Mouse (Mus musculus) intestine, postnatal 0 days (tissue): Measurements from ENCODE around the gene Ptprr. TPM values are rescaled to one million over a fixed set of nuclear protein-coding genes. Genes with fewer than 3 reads are reported as not detected.

Experiments used
- ATAC-seq: fragments of 200-750 bp; cut with Nextera tagmentation; 2 replicates; pipeline ENCODE4 v1.8.0; 2017; ENCODE audit warnings: mild to moderate bottlenecking, moderate TSS enrichment, moderate library complexity
- H3K27ac ChIP-seq: fragments of 300-500 bp; sonication (generic); 2 replicates; pipeline ENCODE4 v1.5.1; 2014; ENCODE audit warnings: mild to moderate bottlenecking, low read depth, low read length, moderate library complexity
- H3K27me3 ChIP-seq: fragments of 300-500 bp; sonication (generic); replicated peaks from 2 replicates; pipeline ENCODE4 v1.6.1; 2014; ENCODE audit warnings: low read length, mixed read lengths; ENCODE audit not compliant: control insufficient read depth, insufficient read depth
- H3K36me3 ChIP-seq: fragments of 300-500 bp; sonication (generic); 2 replicates; pipeline ENCODE4 v1.6.1; 2014; ENCODE audit warnings: mild to moderate bottlenecking, moderate library complexity; ENCODE audit not compliant: control insufficient read depth, insufficient read depth
- H3K4me1 ChIP-seq: fragments of 300-500 bp; sonication (generic); replicated peaks from 2 replicates; pipeline ENCODE4 v1.6.1; 2014; ENCODE audit warnings: antibody characterized with exemption, low read length, mixed read lengths; ENCODE audit not compliant: control insufficient read depth, insufficient read depth
- H3K4me2 ChIP-seq: fragments of 300-500 bp; sonication (generic); replicated peaks from 2 replicates; pipeline ENCODE4 v1.6.1; 2014; ENCODE audit warnings: low read depth, mild to moderate bottlenecking, moderate library complexity
- H3K4me3 ChIP-seq: fragments of 300-500 bp; sonication (generic); 2 replicates; pipeline ENCODE4 v1.5.1; 2014; ENCODE audit warnings: low read depth, low read length
- H3K9ac ChIP-seq: fragments of 300-500 bp; sonication (generic); 2 replicates; pipeline ENCODE4 v1.6.1; 2014; ENCODE audit warnings: mild to moderate bottlenecking, low read depth, low read length
- H3K9me3 ChIP-seq: fragments of 300-500 bp; sonication (generic); 2 replicates; pipeline ENCODE4 v1.6.1; 2016; ENCODE audit warnings: mixed run types; ENCODE audit not compliant: control insufficient read depth
- CTCF ChIP-seq: sonication (generic); IDR thresholded peaks from 2 replicates; pipeline ENCODE4 v1.5.1; 2016; ENCODE audit warnings: low read depth, mild to moderate bottlenecking, control low read depth, antibody characterized with exemption, moderate library complexity
- WGBS: fragments of 180-500 bp; shearing (Covaris S2); extraction: QIAGEN DNeasy Blood & Tissue Kit; methylation state at CpG from one replicate; pipeline ENCODE4 v1.1.7; 2014; 5-methylcytosine and 5-hydroxymethylcytosine counted together
- polyA plus RNA-seq: library from polyadenylated mRNA; unstranded; fragments of >200 nt; fragmentation: Nextera tagmentation; extraction: Ambion mirVana; gene quantifications from 2 replicates; pipeline ENCODE4 v1.2.1, GENCODE M21; 2015

Ptprr gene
- polyA plus RNA-seq, 1 experiment from 2014 or later = 7.5 TPM

DNA sequence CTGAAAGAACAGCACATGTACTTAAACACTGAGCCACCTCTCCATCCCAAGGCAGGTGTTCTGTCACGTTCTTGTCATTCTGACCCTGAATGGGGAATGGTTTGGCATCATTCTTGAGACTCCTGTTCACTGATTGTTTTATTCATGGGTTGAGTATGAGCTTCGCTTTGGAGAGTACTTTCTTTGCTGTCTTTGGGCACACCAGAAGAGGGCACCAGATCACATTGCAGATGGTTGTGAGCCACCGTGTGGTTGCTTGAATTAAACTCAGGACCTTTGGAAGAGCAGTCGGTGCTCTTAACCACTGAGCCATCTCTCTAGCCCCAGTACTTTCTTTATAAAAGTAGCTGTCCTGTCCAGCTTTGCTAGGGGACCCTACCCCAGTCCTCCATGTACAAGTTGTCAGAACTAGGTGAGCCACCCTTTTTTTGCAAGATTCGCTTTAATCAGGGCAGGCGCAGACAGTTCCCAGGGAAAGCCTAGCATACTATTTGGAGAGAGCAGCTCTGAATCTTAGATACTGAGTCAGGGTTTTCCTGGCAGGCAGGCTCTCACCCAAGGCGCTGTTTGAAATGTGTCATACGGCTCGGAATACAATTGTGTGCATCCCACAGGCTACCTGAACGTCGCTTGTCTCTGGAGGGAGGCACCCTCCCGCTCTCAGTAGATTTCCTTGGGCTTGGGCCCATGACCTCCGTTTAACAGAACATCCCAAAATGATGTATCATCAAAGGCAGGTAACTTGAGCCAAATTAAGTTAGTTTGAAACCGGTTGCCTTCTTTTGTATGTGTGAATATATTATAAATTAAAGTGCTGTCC is 178.8 kb downstream of the Ptprr start:
- no peak for ATAC-seq
- no peak overlapping the region for H3K9ac ChIP-seq
- H3K27me3 ChIP-seq = no peaks in the 10 kb centered on the region
- no peaks in the 10 kb centered on the region for H3K4me1 ChIP-seq
- no peak overlapping the region for H3K4me3 ChIP-seq
- H3K36me3 ChIP-seq = no peaks in the 10 kb centered on the region
- H3K9me3 ChIP-seq = no peaks in the 10 kb centered on the region
- H3K27ac ChIP-seq = no peak overlapping the region
- peak; percentile 74 for TF ChIP-seq CTCF
- 31% methylated on average over 14 of the region's 14 CpGs for WGBS
- H3K4me2 ChIP-seq = 0 out of 2 replicates have a peak overlapping the region, but pooled peaks have one; percentile 17

- Histone ChIP-seq H3K4me1 (no peaks in the 10 kb centered on the region), H3K4me3 (no peak overlapping the region), H3K27me3 (no peaks in the 10 kb centered on the region), H3K4me2 (0 out of 2 replicates have a peak overlapping the region, but pooled peaks have one; percentile 17), H3K9ac (no peak overlapping the region), H3K27ac (no peak overlapping the region), H3K36me3 (no peaks in the 10 kb centered on the region), H3K9me3 (no peaks in the 10 kb centered on the region)
- TF ChIP-seq CTCF = peak; percentile 84
- 11% methylated on average over 4 of the region's 4 CpGs for WGBS
- ATAC-seq = no peak
Measured at GRCm38 (mm10) chr10:116197416-116197939, 179.5 kb downstream of the Ptprr start.

DNA sequence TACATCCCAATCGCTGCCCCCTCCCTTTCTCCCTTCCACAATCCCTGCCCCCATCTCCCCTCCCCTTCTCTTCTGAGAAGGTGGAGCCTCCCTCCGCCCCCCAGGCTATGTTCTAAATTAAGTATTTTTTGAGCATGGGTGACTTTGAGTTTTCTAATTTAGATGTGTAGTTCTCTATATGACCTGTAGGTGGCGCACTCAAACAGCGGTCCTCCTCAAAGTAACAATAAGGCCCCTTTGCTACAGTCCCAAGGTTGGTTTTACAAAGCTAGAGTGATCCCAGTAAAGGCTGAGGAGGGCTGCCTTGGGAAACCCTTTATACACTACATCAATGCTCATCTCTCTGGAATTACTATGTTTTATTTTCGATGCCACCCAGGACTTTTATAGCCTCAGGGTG is 181.0 kb downstream of the Ptprr start:
- no peak overlapping the region for H3K27ac ChIP-seq
- no peak overlapping the region for H3K9ac ChIP-seq
- H3K27me3 ChIP-seq = no peaks in the 10 kb centered on the region
- no peak overlapping the region for H3K4me3 ChIP-seq
- H3K36me3 ChIP-seq = no peaks in the 10 kb centered on the region
- H3K4me2 ChIP-seq = no peak overlapping the region
- TF ChIP-seq CTCF = peak; percentile 83
- no peaks in the 10 kb centered on the region for H3K4me1 ChIP-seq
- no peaks in the 10 kb centered on the region for H3K9me3 ChIP-seq
- no peak for ATAC-seq
- 23% methylated on average over 5 of the region's 5 CpGs for WGBS

DNA sequence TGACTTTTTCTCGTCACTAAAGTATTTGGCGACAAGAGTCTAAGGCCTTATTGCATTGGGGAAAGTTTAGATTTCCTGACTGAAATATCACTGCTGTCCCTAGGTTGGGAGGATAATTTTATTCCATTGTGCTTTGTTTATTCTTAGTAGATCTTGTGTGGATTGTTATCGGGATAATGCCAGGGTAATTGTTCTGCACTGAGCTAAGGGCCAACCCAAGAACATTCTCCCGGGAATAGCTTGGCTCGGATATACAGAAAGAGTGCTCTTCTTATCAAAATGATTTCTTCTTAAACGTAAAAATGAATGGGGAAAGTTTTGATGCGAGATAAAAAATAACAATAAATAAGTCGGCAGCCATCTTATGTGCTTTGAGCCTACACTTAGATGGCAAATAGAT is 183.5 kb downstream of the Ptprr start:
- no peaks in the 10 kb centered on the region for H3K36me3 ChIP-seq
- 74% methylated on average over 8 of the region's 8 CpGs for WGBS
- ATAC-seq = no peak

GRCm38 (mm10) chr10:116205580-116206358 is 187.8 kb downstream of the Ptprr start:
- Histone ChIP-seq H3K4me3 (no peak overlapping the region), H3K27me3 (no peaks in the 10 kb centered on the region), H3K27ac (no peak overlapping the region), H3K4me1 (no peaks in the 10 kb centered on the region), H3K9ac (no peak overlapping the region), H3K4me2 (no peak overlapping the region), H3K9me3 (no peaks in the 10 kb centered on the region), H3K36me3 (no peaks in the 10 kb centered on the region)
- TF ChIP-seq CTCF = no peak
- 27% methylated on average over 15 of the region's 15 CpGs for WGBS
- no peak for ATAC-seq

More for the DNA sequence above, 183.5 kb downstream of the Ptprr start:
- Histone ChIP-seq H3K9me3 (no peaks in the 10 kb centered on the region), H3K27me3 (no peaks in the 10 kb centered on the region), H3K4me2 (no peak overlapping the region), H3K4me1 (no peaks in the 10 kb centered on the region), H3K9ac (no peak overlapping the region), H3K4me3 (no peak overlapping the region), H3K27ac (no peak overlapping the region)
- TF ChIP-seq CTCF = no peak

DNA sequence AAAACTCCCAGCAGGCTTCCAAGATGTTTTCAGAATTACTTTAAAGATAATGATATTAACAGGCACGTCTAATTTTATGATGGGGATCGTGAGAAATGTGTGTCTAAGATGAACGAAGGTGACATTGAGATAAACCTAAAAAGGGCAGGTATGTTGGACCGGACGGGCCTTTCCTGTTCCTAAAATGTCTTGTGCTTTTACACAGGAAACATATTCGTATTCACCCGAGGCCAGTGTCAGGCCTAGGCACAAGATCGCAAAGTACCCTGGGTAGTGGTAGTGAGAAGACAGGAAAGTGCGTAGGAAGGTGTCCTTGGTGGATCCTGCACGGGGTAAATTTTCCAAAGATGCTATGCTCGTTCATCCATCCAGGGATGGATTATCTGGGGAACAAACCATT is 188.4 kb downstream of the Ptprr start:
- H3K27ac ChIP-seq = no peak overlapping the region
- H3K27me3 ChIP-seq = no peaks in the 10 kb centered on the region
- no peaks in the 10 kb centered on the region for H3K9me3 ChIP-seq
- TF ChIP-seq CTCF = no peak
- ATAC-seq = no peak
- no peaks in the 10 kb centered on the region for H3K4me1 ChIP-seq
- 58% methylated on average over 11 of the region's 11 CpGs for WGBS
- no peaks in the 10 kb centered on the region for H3K36me3 ChIP-seq
- H3K4me2 ChIP-seq = no peak overlapping the region
- H3K4me3 ChIP-seq = no peak overlapping the region
- H3K9ac ChIP-seq = no peak overlapping the region
